Mouse (Mus musculus): Measurements from ENCODE around the gene Cpne4.

Gene Cpne4

DNA sequence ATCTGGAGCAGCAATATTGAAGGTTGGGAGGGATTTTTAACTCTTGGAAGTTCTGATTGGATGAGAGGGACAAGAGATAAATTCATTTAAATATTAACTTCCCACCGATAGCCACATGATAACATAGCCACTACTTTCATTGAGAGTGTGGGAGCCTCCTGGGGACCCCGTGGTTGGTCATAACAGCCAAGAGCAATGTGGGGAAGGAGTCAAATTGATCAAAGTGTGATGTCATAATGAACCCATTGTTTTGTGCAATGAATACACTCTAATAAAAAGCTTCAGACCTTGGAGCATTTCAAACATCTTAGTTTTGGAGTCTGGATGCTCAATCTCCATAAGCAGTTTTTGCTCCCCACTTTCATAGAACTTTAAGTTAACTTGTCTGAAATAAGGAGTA is at the start of gene Cpne4:
Cpne4 (plus strand) TSS at position 301 of the 400 bp plus-strand sequence.
- in situ Hi-C loops (cut with MboI; ENCODE audit: unreplicated experiment in 2 of 2): no loop called here

DNA sequence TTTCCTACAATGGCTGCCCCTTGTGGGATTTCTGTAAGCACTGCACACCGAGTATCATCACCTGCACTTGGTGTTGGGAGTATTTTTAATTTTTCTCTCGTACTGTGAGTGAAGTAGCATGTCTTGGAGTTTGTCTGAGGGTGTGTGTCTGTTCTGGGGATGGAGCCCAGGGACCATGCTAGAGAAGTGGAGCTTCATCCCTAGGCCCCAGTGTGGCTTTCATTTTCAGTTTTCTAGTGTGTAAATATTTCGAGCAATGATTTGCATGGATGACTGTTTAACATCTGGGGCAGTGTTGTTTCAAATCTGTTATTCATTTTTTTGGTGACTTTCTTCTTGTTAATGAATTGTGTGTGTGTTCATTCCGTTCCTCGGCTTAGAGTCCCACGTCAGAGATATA is 31.9 kb upstream of the Cpne4 start:
- in situ Hi-C loops (cut with MboI; ENCODE audit: unreplicated experiment in 2 of 2): no loop called here

DNA sequence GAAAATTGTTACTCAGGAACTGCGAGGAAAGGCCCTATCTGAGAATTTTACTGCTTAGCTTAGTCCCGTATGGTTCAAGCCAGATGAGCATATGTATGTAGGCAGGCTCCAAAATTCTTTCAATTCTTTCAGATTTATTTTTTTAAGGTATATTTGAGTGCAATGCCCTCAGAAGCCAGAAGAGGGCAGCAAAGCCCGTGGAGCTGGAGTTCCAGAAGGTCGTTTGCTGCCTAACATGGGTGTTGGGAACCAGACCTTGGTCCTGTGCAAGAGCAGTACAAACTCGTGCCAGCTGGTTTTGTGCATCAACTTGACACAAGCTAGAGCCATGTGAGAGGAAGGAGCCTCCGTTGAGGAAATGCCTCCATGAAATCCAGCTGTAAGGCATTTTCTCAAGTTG is 11.6 kb upstream of the Cpne4 start:
- in situ Hi-C loops (cut with MboI; ENCODE audit: unreplicated experiment in 2 of 2): no loop called here

DNA sequence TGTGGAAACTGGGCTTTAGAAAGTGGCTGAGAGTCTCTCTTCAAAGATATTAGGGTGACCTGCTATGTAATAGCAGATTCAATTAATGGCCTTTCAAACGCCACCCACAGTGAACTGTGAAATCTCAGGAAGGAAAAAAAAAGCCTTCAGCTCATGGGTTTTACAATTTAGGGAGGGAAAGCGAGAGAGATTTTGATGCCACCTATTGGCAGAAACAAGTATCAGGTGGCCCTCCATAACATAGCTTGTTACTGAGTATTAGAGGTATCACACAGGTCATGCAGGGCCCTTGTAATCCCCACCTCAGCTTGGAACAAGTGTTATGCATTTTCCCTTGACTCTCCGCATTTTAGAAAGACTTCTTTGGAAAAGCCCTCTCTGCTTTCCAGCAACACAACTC is 18.7 kb downstream of the Cpne4 start:
- in situ Hi-C loops (cut with MboI; ENCODE audit: unreplicated experiment in 2 of 2): loop anchor here in 1 of 2 experiments (25.0 kb wide), 1 partner anchor 1546 kb away; no protein-coding TSS in a partner anchor

DNA sequence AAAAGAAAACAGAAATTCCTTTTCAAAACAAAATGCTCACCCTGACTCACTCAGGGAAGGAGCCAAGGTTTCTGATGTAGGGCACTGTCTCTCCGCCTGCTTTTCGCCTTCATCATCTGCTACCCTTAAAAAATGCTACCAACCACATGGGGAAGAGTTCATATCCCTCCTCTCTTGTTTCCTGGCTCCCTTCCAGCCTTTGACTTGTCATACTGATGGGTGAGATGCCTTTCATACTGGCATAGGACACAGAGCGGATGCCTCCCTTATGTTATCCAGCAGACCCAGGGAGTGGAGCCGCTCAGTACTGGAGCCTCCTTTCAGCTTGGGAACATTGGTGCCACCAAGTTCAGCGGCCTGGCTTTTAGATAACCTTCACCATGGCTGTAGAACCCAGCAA is 19.4 kb downstream of the Cpne4 start:
- in situ Hi-C loops (cut with MboI; ENCODE audit: unreplicated experiment in 2 of 2): loop anchor here in 1 of 2 experiments (25.0 kb wide), 1 partner anchor 1546 kb away; no protein-coding TSS in a partner anchor

DNA sequence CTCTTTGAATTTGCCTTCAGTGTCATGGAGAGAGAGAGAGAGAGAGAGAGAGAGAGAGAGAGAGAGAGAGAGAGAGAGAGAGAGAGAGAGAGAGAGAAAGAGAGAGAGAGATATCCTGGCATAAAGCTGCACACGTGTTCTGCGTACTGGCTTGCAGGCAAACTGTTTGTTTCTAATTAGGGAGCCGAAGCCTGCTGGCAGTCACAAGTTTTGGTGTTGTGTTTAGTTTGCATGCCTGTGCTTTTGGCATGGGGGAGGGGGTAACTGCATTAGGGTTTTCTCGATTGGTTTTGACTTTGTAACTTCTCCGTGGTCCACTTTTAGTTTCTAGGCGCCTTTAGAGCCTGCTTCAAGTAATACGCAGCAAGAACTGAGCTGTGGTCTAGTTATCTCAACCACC is 20.0 kb downstream of the Cpne4 start:
- in situ Hi-C loops (cut with MboI; ENCODE audit: unreplicated experiment in 2 of 2): loop anchor here in 1 of 2 experiments (25.0 kb wide), 1 partner anchor 1545 kb away; no protein-coding TSS in a partner anchor

DNA sequence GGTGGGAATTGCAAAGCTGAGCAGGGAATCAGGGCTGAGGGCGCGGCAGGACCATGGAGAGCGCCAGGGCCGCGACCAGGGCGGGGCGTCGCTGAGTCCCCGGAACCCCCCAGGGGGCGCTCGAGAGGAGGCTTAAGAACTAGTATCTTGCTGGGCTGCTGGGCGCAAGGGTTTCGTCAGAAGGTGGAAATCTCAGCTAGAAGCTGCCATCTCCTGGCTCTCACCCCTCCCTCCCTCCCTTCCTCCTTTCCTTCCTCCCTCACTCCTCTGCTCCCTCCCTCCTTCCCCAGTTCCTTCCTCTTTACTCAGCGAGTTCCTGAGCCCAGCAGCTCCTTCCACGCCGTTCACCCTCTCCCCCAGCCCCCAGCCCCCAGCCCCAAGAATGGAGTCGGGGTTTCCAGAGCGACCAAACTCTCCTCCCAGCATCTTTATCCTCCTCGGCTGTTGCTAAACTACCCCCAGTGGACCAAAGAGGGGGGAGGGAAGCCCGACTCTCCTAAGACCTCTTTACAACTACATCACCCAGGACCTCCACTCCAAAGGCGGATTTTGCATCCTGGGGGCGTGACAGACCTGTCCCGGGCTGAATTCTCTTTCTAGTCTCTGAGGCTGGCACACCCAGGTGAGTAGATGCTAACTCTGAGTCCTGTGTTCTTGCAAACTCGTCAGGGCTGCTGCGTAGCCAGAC is 22.5 kb downstream of the Cpne4 start:
- in situ Hi-C loops (cut with MboI; ENCODE audit: unreplicated experiment in 2 of 2): loop anchor here (5.0 to 25.0 kb wide), 5 partner anchors 818 to 1543 kb away; no protein-coding TSS in a partner anchor

DNA sequence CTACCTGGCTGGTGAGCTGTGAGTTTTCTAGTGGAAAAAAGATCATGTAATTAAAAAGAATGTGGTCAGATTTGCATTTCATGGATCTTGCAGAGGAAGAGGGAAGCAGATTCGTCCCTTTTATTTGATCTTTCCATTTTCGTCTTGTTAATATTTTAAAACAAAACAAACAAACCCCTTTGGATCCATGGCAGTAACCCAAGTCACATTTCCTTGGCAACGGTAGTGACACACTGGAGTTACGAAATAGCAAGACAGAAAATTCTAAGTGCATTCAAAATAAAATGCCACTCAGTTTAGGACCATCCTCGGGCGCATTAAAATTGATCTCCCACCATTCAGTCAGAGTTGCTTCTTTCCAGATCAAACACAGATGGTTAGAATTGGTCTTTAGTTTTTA is 25.8 kb downstream of the Cpne4 start:
- in situ Hi-C loops (cut with MboI; ENCODE audit: unreplicated experiment in 2 of 2): loop anchor here (5.0 to 25.0 kb wide), 5 partner anchors 814 to 1539 kb away; no protein-coding TSS in a partner anchor

DNA sequence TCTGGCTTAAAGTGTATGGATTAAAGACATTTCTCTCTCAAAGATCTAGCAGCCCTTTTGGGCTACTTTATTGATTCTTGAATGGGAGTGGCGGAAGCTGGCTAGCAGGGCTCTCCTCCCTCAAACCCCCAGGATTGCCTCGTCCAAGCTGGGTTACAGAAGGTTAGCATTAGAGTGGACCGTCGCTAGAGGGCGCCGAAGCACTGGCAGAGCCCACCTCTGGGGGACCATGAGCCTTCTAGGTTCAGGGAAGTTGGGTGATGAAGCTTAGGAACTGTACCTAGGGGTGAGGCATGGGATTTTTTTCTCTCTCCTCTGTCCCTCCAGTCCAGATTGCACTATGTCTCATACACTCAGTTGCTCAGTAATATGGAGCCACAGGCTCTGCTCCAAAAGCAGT is 27.4 kb downstream of the Cpne4 start:
- in situ Hi-C loops (cut with MboI; ENCODE audit: unreplicated experiment in 2 of 2): loop anchor here (5.0 to 25.0 kb wide), 5 partner anchors 813 to 1538 kb away; no protein-coding TSS in a partner anchor

DNA sequence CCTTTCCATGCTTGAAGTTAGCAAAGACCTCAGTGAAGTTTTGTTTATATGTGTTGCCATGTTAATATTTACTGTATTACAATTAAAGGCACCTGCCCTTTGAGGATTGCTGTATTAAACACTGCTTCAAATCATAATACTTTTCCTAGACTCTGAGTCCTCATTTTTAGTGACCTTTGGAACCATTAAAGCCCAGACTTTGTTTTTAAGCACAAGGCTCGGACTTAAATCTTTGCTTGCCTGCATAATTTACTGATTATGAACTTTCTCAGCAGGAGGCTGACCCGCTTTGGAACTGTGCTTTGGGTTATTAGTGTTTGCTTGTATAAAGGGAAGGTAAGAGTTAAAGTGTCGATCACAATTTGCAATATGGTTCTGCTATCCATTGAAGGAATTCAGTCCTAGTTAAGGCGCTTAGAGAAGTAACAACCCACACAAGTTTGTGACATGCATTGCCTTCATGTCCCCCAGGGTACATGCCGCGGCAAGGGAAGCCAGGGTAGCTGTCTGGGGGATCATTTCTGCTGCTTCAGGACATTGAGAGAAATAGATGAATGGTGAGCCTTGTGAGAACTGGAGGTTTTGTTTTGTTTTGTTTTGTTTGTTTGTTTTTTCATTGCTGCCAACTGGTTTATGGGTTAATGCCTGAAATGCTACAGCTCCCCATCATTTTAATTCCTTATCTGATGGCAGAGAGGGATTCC is 35.0 kb downstream of the Cpne4 start:
- in situ Hi-C loops (cut with MboI; ENCODE audit: unreplicated experiment in 2 of 2): no loop called here

DNA sequence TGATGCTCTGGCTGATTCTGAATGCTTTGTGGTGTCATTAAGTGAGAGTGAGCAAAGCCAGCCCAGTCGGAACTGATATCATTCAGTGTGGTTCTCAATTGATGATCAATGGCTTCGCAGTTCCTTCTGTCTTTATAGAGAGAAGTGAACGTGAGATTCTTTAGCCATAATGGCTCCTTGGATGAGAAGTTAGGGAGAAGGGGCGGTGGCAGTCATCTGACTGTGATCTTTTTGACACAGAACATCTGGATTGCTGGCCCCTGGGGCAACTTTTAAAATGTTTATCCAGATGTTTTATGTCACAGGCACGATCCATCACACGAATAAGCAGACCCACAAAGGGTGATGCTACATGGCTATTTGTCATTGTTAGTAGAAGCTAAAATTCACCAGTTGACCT is 35.6 kb downstream of the Cpne4 start:
- in situ Hi-C loops (cut with MboI; ENCODE audit: unreplicated experiment in 2 of 2): no loop called here

DNA sequence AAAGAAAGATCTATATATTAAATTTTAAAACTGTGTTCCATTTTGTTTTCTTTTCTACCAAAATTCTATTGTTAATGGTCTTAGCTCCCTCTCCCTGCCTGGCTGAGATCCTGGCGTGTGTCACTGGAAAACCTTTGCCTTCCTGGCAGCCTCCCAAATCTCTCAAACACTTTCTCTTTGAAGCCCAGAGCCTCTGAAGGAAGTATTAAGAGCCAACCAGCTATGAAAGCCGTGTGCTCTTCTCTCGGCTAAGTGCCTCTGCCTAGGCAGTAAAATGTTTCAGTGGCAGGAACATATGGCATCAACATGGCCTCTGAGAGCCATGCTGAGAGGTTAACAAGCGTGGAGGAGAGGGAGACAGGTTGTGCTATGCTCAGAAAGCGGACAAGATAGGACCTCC is 47.5 kb downstream of the Cpne4 start:
- in situ Hi-C loops (cut with MboI; ENCODE audit: unreplicated experiment in 2 of 2): no loop called here

DNA sequence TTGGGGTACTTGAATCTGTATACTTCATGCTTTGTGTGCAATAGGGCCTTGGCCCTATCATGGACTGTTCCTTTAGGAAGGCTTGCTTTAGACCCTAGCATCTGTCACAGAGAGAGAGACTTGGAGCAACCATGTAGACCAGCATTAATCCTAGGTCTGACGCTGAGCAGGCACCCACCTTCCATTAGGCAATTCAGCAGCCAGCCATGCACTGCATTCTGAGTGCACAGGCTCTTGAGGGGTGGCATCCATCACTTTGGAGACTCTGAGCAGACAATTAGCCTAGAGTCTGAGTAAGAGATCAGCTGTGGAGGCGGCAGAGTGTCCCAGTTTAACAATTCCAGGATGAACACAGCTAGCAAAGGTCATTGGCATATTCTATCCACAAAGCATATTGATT is 47.9 kb downstream of the Cpne4 start:
- in situ Hi-C loops (cut with MboI; ENCODE audit: unreplicated experiment in 2 of 2): no loop called here

DNA sequence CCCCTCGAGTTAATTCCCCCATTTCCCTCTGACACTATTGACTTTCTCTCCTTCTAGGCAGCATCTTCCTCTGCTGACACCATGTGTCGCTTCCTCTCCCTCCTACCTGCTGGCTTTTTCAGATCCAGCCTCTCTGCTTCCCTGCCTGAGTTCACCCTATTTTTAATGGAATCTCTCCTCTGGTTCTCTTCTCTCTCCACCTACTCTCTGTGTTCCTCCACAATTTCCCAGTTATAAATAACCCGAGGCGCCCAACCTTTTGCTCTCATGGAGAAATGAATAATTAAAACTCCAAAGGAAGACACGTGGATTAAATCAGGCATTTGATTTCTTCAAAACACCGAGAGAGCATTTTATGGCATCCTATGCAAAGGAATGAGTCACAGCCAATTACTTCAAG is 65.4 kb downstream of the Cpne4 start:
- in situ Hi-C loops (cut with MboI; ENCODE audit: unreplicated experiment in 2 of 2): no loop called here

DNA sequence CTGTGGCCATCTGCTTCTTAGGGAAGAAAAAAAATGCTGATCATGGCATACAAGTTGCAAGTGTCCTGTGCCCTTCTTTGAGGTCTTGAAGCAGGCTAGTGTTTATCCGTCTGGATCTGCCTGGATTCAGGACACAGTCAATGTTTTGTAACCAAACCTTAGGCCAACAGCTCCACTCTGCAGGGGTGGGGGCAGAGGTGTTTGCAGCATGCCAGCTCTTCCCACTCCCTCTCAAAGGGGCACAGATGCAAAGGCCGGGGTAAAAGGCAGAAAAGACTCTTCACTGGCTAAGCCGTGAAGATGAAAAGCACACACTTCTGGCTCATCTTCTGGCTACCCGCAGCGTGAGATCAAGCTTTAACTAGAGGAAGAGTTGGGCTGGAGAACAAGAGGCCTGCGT is 69.6 kb downstream of the Cpne4 start:
- in situ Hi-C loops (cut with MboI; ENCODE audit: unreplicated experiment in 2 of 2): no loop called here

DNA sequence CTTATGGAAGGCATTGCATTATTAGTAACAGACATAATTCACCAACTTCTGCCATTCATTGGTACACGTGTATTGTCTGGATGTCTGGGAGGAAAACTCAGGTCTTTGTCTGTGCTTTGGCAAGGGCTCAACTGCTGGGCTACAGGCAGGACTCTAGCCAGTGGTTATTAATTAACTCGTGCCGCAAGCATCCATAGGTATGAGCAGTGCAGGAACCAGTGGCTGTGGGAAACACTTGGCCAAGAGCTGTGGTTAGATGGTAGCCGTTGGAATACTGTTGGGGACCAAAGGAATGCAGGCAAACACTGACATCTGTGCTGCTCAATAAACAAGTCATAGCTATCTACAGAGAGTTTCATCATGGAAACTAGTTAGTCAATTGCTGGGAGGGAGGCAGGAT is 76.5 kb downstream of the Cpne4 start:
- in situ Hi-C loops (cut with MboI; ENCODE audit: unreplicated experiment in 2 of 2): no loop called here

DNA sequence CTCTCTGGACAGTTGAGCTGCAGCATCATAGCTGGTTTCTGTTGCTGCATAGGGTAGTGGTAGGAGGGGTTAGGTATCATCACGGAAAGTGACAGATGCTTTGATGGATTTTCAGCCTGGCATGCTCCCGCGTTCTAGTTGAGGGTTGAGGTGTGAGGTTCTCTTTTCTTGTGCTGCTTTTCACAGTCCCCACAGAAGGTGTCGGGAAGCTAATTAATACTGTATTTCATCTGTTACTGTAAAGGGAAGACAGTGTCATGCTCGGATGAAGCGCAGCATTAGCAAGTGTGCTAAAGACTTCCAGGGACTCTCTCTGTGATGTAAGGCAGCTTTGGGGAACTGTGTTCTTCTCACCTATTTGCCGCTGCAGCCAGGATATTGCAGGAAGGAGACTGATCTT is 80.7 kb downstream of the Cpne4 start:
- in situ Hi-C loops (cut with MboI; ENCODE audit: unreplicated experiment in 2 of 2): no loop called here

DNA sequence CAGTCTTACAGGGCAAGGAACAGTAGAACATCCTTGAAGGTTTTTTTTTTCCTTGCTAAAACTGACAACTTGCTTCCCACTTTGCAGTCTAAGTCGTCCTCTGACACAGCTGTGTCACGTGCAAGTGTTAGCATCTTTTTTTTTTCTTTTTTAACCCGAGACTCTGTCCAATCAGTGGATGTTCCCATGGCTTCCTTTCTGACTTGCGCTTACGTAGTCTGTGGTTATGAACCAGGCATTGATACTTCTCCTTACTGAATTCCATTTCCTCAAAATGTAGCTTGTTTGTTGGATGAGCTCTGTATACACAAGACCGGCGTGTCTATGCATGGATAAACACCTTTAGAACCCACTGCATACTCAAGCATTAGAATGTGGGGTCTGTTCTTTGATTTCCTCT is 82.2 kb downstream of the Cpne4 start:
- in situ Hi-C loops (cut with MboI; ENCODE audit: unreplicated experiment in 2 of 2): no loop called here

DNA sequence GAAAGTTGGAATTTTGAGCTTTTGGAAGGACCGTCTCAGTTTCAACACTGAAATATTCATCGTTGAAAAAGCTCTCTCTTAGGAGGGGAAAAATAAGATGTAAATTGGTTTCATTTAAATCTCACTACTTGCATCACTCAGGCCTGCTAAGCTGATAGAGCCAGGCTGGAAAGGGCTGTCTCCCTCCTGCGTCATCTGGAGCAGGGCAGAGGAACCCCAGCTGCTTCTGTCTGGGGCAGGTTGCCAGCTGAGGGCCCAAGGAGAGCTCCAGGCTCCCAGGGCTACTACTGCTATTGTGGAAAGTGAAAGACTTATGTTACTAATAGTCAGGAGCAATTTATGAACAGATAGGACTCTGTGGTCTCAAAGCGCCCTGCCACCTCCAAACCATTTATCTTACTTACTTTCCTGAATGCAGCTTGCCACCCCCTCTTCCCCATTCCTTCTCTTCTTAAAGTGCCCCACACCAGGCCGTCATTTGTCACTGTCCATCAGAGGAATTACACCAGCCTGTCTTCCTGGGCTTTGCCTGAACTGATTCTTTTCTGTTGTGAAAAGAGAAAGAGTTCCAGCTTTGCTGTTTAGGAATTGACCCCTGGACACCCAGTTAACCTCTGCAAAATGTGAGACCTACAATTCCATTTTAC is 99.4 kb downstream of the Cpne4 start:
- in situ Hi-C loops (cut with MboI; ENCODE audit: unreplicated experiment in 2 of 2): no loop called here

DNA sequence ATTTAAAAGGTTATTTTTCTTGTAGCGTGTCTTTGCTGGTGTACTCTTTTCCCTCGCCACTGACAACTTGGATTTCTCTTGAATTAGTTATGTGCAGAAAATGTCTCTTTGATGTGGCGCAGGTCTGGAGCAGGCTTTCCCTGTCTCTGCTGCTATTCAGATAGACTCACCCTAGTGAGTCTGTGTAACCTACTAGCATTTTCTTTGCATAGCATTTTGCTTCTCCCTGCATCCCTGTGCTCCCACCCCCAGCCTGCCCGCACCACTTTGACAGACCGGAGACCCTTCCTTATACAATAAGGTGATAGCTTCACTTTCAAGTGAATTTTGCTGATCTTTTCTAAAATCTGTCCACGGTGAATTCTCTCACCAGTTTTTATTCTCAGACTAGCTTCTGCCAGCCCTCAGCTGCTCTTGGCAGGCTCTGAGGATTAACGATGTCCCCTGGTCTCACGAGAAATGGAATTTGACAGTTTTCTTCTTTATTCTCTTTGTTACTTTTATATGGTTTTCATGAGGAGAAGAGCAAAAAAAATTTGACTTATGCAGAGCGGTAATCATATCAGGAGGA is 105.7 kb downstream of the Cpne4 start:
- in situ Hi-C loops (cut with MboI; ENCODE audit: unreplicated experiment in 2 of 2): no loop called here

DNA sequence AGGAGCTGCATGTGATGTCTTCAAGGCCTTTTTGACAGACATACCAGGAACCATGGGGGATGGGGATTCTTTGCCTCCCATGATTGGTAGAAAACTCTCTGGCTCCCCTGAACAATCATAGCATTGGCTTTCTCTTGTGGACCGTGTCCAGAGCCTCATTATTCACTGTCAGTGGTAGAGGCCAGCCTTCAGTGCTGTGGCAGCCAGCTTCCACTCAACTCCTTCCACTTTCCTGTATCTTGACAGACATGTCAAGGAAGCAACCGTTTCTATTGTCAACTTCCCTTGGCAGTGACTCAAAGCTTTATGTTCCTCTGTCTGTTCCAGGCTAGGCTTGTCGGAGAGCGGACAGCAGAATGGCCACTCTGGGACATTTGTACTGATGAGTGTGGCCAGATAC is 112.7 kb downstream of the Cpne4 start:
- in situ Hi-C loops (cut with MboI; ENCODE audit: unreplicated experiment in 2 of 2): no loop called here
